Mouse (Mus musculus) hindbrain, embryonic 15.5 days (tissue): Measurements from ENCODE around the gene Dgkh. TPM values are rescaled to one million over a fixed set of nuclear protein-coding genes. Genes with fewer than 3 reads are reported as not detected.
A peak's percentile ranks its signal among the peaks of the same experiment; 100 is the strongest.
"Not testable (repeated sequence)": the region's sequence is repeated elsewhere in the genome, so short reads cannot be mapped to it uniquely, and the experiment has no call there.

Experiments used
- ATAC-seq: fragments of 200-750 bp; cut with Nextera tagmentation; 2 replicates; pipeline ENCODE4 v1.8.0; 2017; ENCODE audit warnings: low read depth, moderate number of reproducible peaks, moderate TSS enrichment; ENCODE audit not compliant: low FRiP score
- H3K27ac ChIP-seq: fragments of 300-500 bp; sonication (generic); replicated peaks from 2 replicates; pipeline ENCODE4 v1.5.1; 2015; ENCODE audit warnings: mild to moderate bottlenecking, inconsistent platforms
- H3K27me3 ChIP-seq: fragments of 300-500 bp; sonication (generic); 2 replicates; pipeline ENCODE4 v1.6.1; 2015; ENCODE audit warnings: control low read depth, inconsistent platforms
- H3K36me3 ChIP-seq: fragments of 300-500 bp; sonication (generic); 2 replicates; pipeline ENCODE4 v1.6.1; 2015; ENCODE audit warnings: control low read depth, inconsistent platforms
- H3K4me1 ChIP-seq: fragments of 300-500 bp; sonication (generic); replicated peaks from 2 replicates; pipeline ENCODE4 v1.6.1; 2015; ENCODE audit warnings: control low read depth, inconsistent platforms
- H3K4me2 ChIP-seq: fragments of 300-500 bp; sonication (generic); 2 replicates; pipeline ENCODE4 v1.6.1; 2015; ENCODE audit warnings: moderate library complexity, mild to moderate bottlenecking, inconsistent platforms
- H3K4me3 ChIP-seq: fragments of 300-500 bp; sonication (generic); 2 replicates; pipeline ENCODE4 v1.5.1; 2015; ENCODE audit warnings: mild to moderate bottlenecking, inconsistent platforms
- H3K9ac ChIP-seq: fragments of 300-500 bp; sonication (generic); 2 replicates; pipeline ENCODE4 v1.6.1; 2015; ENCODE audit warnings: inconsistent platforms
- H3K9me3 ChIP-seq: fragments of 300-500 bp; sonication (generic); 2 replicates; pipeline ENCODE4 v1.6.1; 2016; ENCODE audit warnings: control low read depth, inconsistent platforms
- WGBS: fragments of 180-500 bp; shearing (Covaris S2); methylation state at CpG from one replicate; pipeline ENCODE4 v1.1.7; 2015; 5-methylcytosine and 5-hydroxymethylcytosine counted together
- polyA plus RNA-seq: library from polyadenylated mRNA; unstranded; fragments of >200 nt; fragmentation: Nextera tagmentation; extraction: Ambion mirVana; gene quantifications from 2 replicates; pipeline ENCODE4 v1.2.1, GENCODE M21; 2015

The Dgkh gene
- polyA plus RNA-seq, 1 experiment from 2014 or later: 3.5 TPM

DNA sequence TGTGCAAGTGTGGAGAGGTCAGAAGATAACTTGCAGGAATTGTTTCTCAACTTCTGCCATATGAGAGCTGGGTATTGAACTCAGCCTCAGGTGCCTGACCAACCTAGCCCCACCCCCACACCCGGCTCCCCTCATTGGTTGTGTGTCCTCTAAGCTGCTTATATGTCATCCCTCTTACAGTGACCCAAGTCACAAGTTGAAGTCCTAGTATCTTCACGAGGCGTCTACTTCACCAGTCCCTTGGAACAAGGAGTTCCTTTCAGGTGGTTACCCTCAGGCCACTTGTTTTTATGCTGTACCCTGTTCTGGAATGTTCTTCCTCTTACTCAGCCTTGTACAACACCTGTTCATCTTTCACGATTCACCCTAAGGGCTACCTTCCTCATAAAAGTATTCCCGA lies 2.0 kb upstream of the Dgkh start:
- peaks cover 25% of the 10 kb centered on the region for H3K4me1 ChIP-seq
- 0 out of 2 replicates have a peak, but pooled peaks cover 4% of the 10 kb centered on the region for H3K27me3 ChIP-seq
- H3K9ac ChIP-seq: no peak overlapping the region
- no peak overlapping the region for H3K4me2 ChIP-seq
- no peak overlapping the region for H3K4me3 ChIP-seq
- H3K36me3 ChIP-seq: no peaks in the 10 kb centered on the region
- no peak overlapping the region for H3K27ac ChIP-seq
- ATAC-seq: no peak
- no peaks in the 10 kb centered on the region for H3K9me3 ChIP-seq
- WGBS: 62% methylated on average over 5 of the region's 5 CpGs

DNA sequence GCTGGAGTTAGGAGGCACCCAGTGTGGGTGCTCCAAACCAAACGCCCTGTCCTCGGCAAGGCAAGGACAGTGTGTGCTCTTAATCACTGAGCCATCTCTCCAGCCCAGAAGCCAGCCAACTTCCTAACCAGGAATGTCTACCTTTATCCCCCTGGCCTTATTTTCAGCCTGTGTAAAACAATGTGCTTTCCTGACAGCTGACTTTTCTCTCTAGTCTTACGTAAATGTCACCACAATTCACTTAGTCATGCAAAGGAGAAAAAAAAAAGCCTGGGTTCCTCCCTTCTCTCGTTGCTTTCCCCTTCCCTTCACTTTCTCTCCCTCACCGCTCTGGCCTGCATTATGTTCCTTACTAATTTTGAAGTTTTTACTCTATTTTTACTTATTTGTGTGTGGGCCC lies 1.6 kb upstream of the Dgkh start:
- peaks cover 25% of the 10 kb centered on the region for H3K4me1 ChIP-seq
- not testable (repeated sequence) for H3K27me3 ChIP-seq, ATAC-seq, H3K4me2 ChIP-seq, H3K36me3 ChIP-seq, H3K9me3 ChIP-seq, H3K4me3 ChIP-seq, H3K27ac ChIP-seq, H3K9ac ChIP-seq
- 40% methylated on average over 5 of the region's 5 CpGs for WGBS

DNA sequence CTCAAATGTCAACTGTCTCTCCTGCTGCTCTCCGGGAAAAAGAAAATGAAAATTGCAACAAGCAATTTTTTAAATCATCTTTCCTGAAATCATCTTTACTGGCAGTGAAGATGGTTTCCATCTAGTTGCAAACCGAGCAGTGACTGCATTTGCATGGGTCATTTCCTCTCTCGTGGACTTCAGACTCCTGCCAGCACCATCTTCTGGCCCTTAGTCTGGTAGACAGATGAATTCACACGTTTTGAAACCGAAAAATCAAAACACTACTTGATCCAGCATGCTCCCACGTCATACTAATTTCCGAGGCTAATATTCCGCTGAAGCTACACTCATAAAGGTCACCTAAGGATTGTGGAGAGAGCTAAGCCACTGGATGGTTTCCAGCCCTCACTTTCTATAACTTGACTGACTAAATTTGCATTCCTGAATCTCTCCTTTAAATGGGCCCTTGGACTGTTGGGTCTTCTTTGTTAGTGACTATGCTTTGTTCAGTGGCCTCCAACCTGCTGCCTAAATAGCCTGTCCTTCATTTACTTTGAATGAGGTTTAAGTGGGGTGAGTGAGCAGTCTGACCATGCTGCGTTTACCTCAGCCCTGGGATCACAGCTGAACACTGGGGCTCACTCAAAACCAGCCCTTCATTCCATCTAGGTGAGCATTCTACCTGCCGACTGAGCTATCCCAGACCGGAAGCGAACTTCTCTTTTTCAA lies 945 bp upstream of the Dgkh start:
- Histone ChIP-seq H3K27me3 (0 out of 2 replicates have a peak, but pooled peaks cover 4% of the 10 kb centered on the region), H3K9ac (peak overlapping the region; percentile 88), H3K9me3 (no peaks in the 10 kb centered on the region), H3K4me2 (peak overlapping the region; percentile 90), H3K27ac (peak overlapping the region; percentile 93), H3K4me1 (peaks cover 25% of the 10 kb centered on the region), H3K36me3 (no peaks in the 10 kb centered on the region), H3K4me3 (peak overlapping the region; percentile 85)
- 15% methylated on average over 12 of the region's 12 CpGs for WGBS
- no peak for ATAC-seq

DNA sequence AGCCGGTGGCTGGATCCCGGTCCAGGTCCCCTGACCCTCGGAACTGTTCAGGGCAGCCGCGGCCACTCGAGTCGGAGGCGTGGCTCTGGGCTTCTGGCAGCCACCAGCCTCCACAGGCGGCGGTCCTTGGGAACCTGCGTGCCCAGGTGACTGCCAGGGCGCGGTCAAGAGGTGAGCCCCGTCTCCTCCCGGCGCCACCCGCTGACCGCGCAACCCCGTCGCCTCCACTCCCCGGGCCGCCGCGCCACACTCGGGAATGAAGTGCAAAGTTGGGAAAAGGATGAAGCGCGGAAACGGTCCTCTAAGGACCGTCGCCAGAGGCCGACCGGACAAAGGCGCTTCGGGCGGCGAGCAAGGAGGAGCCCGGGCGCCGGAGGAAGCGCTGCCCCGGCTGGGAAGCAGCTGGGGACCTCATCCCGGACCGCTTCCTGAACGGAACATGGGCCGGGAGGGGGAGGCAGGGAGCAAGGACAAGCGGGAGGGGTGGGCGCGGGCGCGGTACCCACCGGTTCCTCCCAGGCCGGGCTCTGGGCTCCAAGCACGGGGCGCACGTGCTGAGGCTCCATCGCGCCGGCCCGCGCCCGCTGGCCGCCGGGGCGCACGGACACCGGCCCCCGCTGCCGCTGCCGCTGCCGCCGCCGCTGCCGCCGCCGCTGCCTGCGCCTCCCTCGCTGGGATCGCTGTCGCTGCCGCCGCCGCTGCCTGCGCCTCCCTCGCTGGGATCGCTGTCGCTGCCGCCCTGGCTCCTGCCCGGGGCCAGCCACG lies 542 bp downstream of the Dgkh start:
- H3K4me1 ChIP-seq: peaks cover 25% of the 10 kb centered on the region

DNA sequence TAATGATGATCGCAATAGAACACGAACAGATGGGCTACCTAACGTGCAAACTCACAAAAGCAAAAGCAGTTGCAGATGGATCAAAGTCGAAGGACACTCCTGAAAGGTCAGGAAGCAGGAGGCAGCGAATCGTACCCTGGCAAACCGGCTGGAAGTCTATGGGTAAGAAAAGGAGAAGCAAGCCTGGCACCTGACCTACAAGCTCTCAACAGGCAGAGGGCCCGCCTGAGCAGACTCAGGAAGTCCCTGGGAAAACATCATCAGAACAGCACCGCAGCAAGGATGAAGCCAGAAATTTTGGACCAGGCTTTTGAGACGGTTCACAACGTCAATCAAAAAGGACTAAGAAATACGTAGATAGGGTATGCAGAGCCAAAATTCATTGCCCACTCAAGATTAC lies 1.3 kb downstream of the Dgkh start:
- 3% methylated on average over 12 of the region's 12 CpGs for WGBS

More for the DNA sequence above, 542 bp downstream of the Dgkh start:
- Histone ChIP-seq H3K36me3 (no peaks in the 10 kb centered on the region), H3K4me3 (peak overlapping the region; percentile 85), H3K27me3 (0 out of 2 replicates have a peak, but pooled peaks cover 4% of the 10 kb centered on the region), H3K9me3 (no peaks in the 10 kb centered on the region), H3K9ac (peak overlapping the region; percentile 88), H3K4me2 (peak overlapping the region; percentile 90), H3K27ac (peak overlapping the region; percentile 93)
- WGBS: under 1% methylated on average over 53 of the region's 90 CpGs
- peak; percentile 67; the same call in 1 of the 2 replicates for ATAC-seq

DNA sequence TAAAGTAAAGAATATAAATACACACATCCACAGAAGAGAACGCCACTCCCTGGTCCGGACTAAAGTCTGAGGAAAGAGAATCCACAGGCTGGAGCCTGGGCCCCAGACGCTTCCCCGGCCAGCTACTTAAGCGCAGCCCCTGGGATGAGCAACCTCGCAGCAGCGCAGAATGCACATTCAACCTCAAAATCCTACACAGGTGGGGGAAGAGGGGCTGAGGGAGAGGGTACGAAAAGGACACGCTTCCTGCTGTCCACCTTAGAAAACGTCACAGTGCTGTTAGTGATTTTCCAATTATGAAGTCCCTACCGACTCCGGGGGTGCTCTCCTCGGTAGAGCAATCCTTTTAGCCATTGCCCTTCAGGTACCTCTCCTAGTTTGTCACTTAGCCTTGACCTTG lies 6.6 kb downstream of the Dgkh start:
- 27% methylated on average over 13 of the region's 13 CpGs for WGBS
- H3K4me3 ChIP-seq: peak overlapping the region; percentile 56
- peaks cover 28% of the 10 kb centered on the region for H3K4me1 ChIP-seq
- no peak overlapping the region for H3K27ac ChIP-seq
- H3K4me2 ChIP-seq: peak overlapping the region; percentile 91
- no peaks in the 10 kb centered on the region for H3K36me3 ChIP-seq
- no peak for ATAC-seq
- 0 out of 2 replicates have a peak, but pooled peaks cover 3% of the 10 kb centered on the region for H3K27me3 ChIP-seq
- no peaks in the 10 kb centered on the region for H3K9me3 ChIP-seq
- no peak overlapping the region for H3K9ac ChIP-seq

More for the DNA sequence above, 1.3 kb downstream of the Dgkh start:
- Histone ChIP-seq H3K9ac (peak overlapping the region; percentile 88), H3K9me3 (no peaks in the 10 kb centered on the region), H3K4me1 (peaks cover 25% of the 10 kb centered on the region), H3K27me3 (0 out of 2 replicates have a peak, but pooled peaks cover 7% of the 10 kb centered on the region), H3K36me3 (no peaks in the 10 kb centered on the region), H3K4me3 (peak overlapping the region; percentile 85), H3K4me2 (peak overlapping the region; percentile 90), H3K27ac (no peak overlapping the region)
- no peak for ATAC-seq

DNA sequence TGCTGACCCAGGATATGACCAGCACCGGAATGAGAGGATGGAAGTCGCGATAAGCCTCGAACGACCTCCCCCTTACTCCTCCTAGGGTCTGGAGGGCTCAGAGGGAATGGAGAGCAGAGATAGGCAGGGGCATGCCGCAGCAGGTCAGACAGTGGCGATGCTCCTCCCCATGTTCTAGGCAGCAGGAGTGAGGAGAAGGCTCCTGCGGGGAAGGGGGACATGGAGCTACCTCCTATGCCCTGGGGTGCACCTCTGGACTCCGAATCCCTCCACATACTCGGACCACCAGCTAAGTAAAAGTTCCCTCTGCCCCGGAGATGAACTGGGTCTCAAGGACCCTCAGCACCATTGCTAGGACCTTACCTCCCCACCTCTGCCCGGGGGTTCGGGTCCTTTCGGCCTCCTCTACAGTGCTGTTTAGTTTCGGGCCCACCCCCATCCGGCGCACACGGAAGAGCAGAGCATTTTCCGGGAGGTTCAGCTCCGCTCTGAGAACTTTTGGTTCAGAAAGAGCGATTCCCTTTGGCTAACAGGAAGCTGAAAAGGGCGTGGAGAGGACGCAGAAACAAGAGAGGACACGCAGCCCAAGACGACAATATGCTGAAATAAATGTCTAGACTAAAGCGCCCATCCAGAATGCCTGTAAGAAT lies 7.1 kb downstream of the Dgkh start:
- H3K9me3 ChIP-seq: no peaks in the 10 kb centered on the region
- no peak overlapping the region for H3K27ac ChIP-seq
- H3K9ac ChIP-seq: peak overlapping the region; percentile 53
- H3K4me2 ChIP-seq: peak overlapping the region; percentile 91
- H3K36me3 ChIP-seq: no peaks in the 10 kb centered on the region
- H3K4me3 ChIP-seq: peak overlapping the region; percentile 56
- peaks cover 25% of the 10 kb centered on the region for H3K4me1 ChIP-seq
- peak; percentile 56 for ATAC-seq
- 5% methylated on average over 26 of the region's 26 CpGs for WGBS
- 0 out of 2 replicates have a peak, but pooled peaks cover 3% of the 10 kb centered on the region for H3K27me3 ChIP-seq

DNA sequence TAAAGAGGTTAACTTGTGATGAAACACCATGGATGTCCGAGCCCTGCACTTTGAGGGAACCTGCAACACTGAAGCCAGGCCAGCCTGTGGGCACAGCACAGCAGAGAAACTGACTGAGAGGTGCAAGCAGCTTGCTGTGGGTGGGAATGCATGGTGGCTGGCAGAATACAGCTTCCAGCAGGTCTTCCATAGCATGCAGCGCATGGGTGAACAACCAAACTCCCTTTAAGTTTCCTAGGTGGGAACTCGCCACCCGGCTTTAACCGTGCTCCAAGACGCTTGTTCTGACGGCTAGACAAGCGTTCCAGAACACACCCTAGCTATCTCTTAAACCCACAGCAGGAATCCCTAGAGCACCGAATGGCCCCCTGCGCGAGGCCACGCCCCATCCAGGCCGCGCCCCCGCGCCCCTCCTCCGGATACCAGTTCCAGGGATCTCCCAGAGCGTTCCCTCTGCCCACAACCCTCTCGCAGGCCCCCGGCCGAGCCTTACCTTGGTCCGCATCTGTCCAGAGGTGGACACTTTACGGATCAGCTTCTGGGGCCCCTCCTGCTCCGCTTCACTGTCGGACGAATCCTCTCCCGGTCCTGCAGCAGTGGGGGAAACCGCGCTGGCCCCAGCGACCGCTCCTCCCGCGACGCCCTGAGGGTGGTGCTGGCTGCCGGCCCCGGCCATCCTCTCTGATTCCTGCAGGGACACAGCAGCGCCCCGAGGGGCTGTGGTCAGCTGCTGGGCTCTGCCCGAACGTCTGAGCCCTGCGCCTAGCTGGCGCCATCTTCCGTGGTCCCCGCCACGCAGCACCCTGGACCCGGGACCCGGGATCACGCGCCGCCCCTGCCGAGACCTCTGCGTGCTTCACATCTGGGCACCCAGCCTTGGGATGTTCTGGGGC lies 7.9 kb downstream of the Dgkh start:
- H3K9me3 ChIP-seq: no peaks in the 10 kb centered on the region
- H3K4me3 ChIP-seq: peak overlapping the region; percentile 56
- peak overlapping the region; percentile 53 for H3K9ac ChIP-seq
- 2% methylated on average over 49 of the region's 52 CpGs for WGBS
- H3K4me2 ChIP-seq: peak overlapping the region; percentile 91
- peaks cover 21% of the 10 kb centered on the region for H3K4me1 ChIP-seq
- no peaks in the 10 kb centered on the region for H3K36me3 ChIP-seq
- H3K27ac ChIP-seq: no peak overlapping the region
- peak; percentile 81 for ATAC-seq
- 0 out of 2 replicates have a peak, but pooled peaks cover 3% of the 10 kb centered on the region for H3K27me3 ChIP-seq

DNA sequence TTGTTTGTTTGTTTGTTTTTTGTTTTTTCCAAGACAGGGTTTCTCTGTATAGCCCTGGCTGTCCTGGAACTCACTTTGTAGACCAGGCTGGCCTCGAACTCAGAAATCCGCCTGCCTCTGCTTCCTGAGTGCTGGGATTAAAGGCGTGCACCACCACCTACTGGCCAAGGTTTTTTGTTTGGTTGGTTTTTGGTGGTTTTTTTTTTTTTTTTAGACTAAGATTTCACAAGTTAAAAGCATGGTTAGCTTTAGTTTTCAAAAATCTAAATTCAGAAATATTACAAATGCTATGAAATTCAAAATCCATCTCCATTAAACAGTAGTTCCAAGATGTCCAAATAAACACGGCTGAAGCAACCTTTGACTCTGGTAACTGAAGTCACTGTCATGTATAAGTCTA lies 8.9 kb downstream of the Dgkh start:
- not testable (repeated sequence) for H3K9me3 ChIP-seq, H3K4me2 ChIP-seq, H3K4me3 ChIP-seq, H3K36me3 ChIP-seq, H3K9ac ChIP-seq, H3K27me3 ChIP-seq, ATAC-seq, H3K27ac ChIP-seq
- 88% methylated on average over 4 of the region's 4 CpGs for WGBS
- peaks cover 21% of the 10 kb centered on the region for H3K4me1 ChIP-seq

DNA sequence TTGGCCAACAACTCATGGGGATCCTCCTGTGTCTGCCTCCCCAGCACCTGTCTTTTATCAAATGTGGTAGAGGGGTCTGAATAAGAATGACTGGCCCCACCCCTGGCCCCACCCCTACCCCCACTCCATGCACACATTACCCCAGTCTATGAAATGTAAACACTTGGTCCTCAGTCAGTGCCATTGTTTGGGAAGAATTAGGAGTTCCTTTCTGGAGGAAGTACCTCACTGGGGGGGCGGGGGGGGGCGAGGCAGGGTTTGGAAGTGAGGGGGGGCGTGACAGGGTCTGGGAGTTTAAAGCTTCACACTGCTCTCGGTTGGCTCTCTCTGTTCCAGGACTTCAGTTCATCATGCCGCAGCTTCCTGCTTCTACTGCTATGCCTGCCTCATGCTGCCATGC lies 10.5 kb downstream of the Dgkh start:
- no peaks in the 10 kb centered on the region for H3K36me3 ChIP-seq
- H3K4me2 ChIP-seq: no peak overlapping the region
- no peak for ATAC-seq
- WGBS: 68% methylated on average over 5 of the region's 5 CpGs
- H3K27me3 ChIP-seq: 0 out of 2 replicates have a peak, but pooled peaks cover 3% of the 10 kb centered on the region
- peaks cover 21% of the 10 kb centered on the region for H3K4me1 ChIP-seq
- no peak overlapping the region for H3K9ac ChIP-seq
- H3K4me3 ChIP-seq: no peak overlapping the region
- no peak overlapping the region for H3K27ac ChIP-seq
- H3K9me3 ChIP-seq: no peaks in the 10 kb centered on the region

DNA sequence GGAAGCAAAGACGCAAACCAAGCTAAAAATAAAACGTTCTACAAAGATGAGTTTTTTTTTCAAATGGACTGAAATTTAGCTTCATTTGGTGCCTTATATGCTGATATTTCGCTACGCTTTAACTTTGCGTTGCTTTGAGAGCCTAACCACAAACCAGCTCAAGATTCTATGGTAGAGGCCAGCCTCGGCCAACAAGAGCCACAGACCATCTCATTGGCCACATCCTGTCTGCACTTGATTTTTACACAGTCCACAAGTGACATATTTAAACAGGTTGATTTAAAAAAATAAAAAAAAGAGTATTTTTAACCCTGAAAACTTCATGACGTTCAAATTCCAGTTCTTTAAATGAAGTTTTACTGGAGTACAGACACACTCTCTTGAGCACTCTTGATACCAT lies 16.5 kb downstream of the Dgkh start:
- no peaks in the 10 kb centered on the region for H3K9me3 ChIP-seq
- no peaks in the 10 kb centered on the region for H3K27me3 ChIP-seq
- 95% methylated on average over 7 of the region's 7 CpGs for WGBS
- H3K4me2 ChIP-seq: no peak overlapping the region
- no peak for ATAC-seq
- H3K36me3 ChIP-seq: no peaks in the 10 kb centered on the region
- no peak overlapping the region for H3K27ac ChIP-seq
- peaks cover 4% of the 10 kb centered on the region; the same call in 1 of the 2 replicates for H3K4me1 ChIP-seq
- no peak overlapping the region for H3K9ac ChIP-seq
- no peak overlapping the region for H3K4me3 ChIP-seq
